7 mouse cellular contexts compared by ENCODE assay signal in the genomic region with DNA sequence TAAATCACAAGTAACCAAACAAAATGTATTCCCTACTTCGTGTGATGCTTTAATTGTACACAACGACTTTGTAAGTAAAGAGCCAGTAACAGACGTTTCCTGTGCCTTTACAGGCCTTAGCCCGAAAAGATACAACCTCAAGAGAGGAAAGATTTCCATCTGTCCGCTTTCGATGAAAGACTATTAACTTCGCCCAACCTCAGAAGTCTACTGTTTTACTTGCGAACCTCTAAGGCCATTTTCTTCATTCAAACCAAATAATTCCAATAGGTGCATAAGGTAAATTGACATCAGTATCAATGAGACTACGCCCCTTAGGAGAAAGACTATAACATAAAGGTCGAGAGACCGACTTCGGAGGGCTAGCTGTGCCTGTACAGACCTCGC. TPM values are rescaled to one million over a fixed set of nuclear protein-coding genes. Genes with fewer than 3 reads are reported as not detected.
A peak's percentile ranks its signal among the peaks of the same experiment; 100 is the strongest.
DNase-seq lines count a peak whose midpoint lies in the region; ATAC-seq and TF ChIP-seq lines count a peak whose summit lies in the region.

No protein-coding gene starts in this region.

- H3K27ac ChIP-seq in neural tube, embryonic 11.5 days (ENCODE audit: low read depth, low read length), result peak overlapping the region; percentile 97
- H3K27ac ChIP-seq in embryonic facial prominence, embryonic 14.5 days (replicated peaks; ENCODE audit: low read depth, low read length), result peak overlapping the region; percentile 93
- H3K27ac ChIP-seq in intestine, postnatal 0 days (ENCODE audit: low read depth, low read length), result peak overlapping the region; percentile 87; the same call in 1 of the 2 replicates
- 0 out of 2 replicates have a peak overlapping the region, but pooled peaks have one; percentile 72 for H3K27ac ChIP-seq in olfactory bulb, adult 2 months (ENCODE audit: insufficient read depth, low read depth, low read length)

- no peak for TF ChIP-seq CTCF in intestine, postnatal 0 days (IDR thresholded peaks at IDR 0.05; ENCODE audit: low read depth)
- TF ChIP-seq CTCF in olfactory bulb, adult 2 months (IDR thresholded peaks at IDR 0.05; ENCODE audit: insufficient read depth, low read depth, low read length), result no peak

- TF ChIP-seq POLR2A in olfactory bulb, adult 2 months (IDR thresholded peaks at IDR 0.05; ENCODE audit: insufficient read depth, low read depth, low read length), result no peak

- ATAC-seq in neural tube, embryonic 11.5 days (ENCODE audit: insufficient read depth, low FRiP score, low TSS enrichment), result no peak
- ATAC-seq in embryonic facial prominence, embryonic 14.5 days (ENCODE audit: low read depth), result no peak
- no peak for ATAC-seq in intestine, postnatal 0 days

- no peaks in the 10 kb centered on the region for H3K27me3 ChIP-seq in neural tube, embryonic 11.5 days (ENCODE audit: control insufficient read depth, insufficient read depth, low read length)
- H3K27me3 ChIP-seq in embryonic facial prominence, embryonic 14.5 days (replicated peaks; ENCODE audit: control insufficient read depth, insufficient read depth, low read length), result no peaks in the 10 kb centered on the region
- no peaks in the 10 kb centered on the region for H3K27me3 ChIP-seq in intestine, postnatal 0 days (replicated peaks; ENCODE audit: control insufficient read depth, insufficient read depth, low read length)

- peak overlapping the region; percentile 88 for H3K4me3 ChIP-seq in neural tube, embryonic 11.5 days (ENCODE audit: low read depth, low read length)
- peak overlapping the region; percentile 99 for H3K4me3 ChIP-seq in embryonic facial prominence, embryonic 14.5 days (ENCODE audit: low read depth, low read length)
- peak overlapping the region; percentile 92 for H3K4me3 ChIP-seq in intestine, postnatal 0 days (ENCODE audit: low read depth, low read length)
- peak overlapping the region; percentile 71 for H3K4me3 ChIP-seq in olfactory bulb, adult 2 months (ENCODE audit: insufficient read depth, low read depth, low read length)

- H3K9me3 ChIP-seq in neural tube, embryonic 11.5 days (ENCODE audit: control insufficient read depth, low read length), result no peaks in the 10 kb centered on the region
- no peaks in the 10 kb centered on the region for H3K9me3 ChIP-seq in embryonic facial prominence, embryonic 14.5 days (ENCODE audit: control insufficient read depth, low read length)
- H3K9me3 ChIP-seq in intestine, postnatal 0 days (ENCODE audit: control insufficient read depth), result no peaks in the 10 kb centered on the region

- peaks cover 22% of the 10 kb centered on the region for H3K4me1 ChIP-seq in neural tube, embryonic 11.5 days (ENCODE audit: control insufficient read depth, insufficient read depth, low read length)
- H3K4me1 ChIP-seq in embryonic facial prominence, embryonic 14.5 days (ENCODE audit: control insufficient read depth, insufficient read depth, low read length), result peaks cover 23% of the 10 kb centered on the region
- H3K4me1 ChIP-seq in intestine, postnatal 0 days (replicated peaks; ENCODE audit: control insufficient read depth, insufficient read depth, low read length), result no peaks in the 10 kb centered on the region
- peaks cover 11% of the 10 kb centered on the region; the same call in 1 of the 2 replicates for H3K4me1 ChIP-seq in olfactory bulb, adult 2 months (ENCODE audit: control insufficient read depth, insufficient read depth, low read length)

- H3K36me3 ChIP-seq in neural tube, embryonic 11.5 days (ENCODE audit: control insufficient read depth, insufficient read depth, low read length), result peaks cover 10% of the 10 kb centered on the region
- H3K36me3 ChIP-seq in embryonic facial prominence, embryonic 14.5 days (ENCODE audit: control insufficient read depth, insufficient read depth, low read length), result peaks cover 17% of the 10 kb centered on the region
- H3K36me3 ChIP-seq in intestine, postnatal 0 days (ENCODE audit: control insufficient read depth, insufficient read depth), result peaks cover 13% of the 10 kb centered on the region

- 6% methylated on average over 13 of the region's 13 CpGs for WGBS in neural tube, embryonic 11.5 days
- 3% methylated on average over 13 of the region's 13 CpGs for WGBS in embryonic facial prominence, embryonic 14.5 days
- WGBS in intestine, postnatal 0 days, result 1% methylated on average over 13 of the region's 13 CpGs
- 2% methylated on average over 13 of the region's 13 CpGs for WGBS in olfactory bulb, adult 2 months

- DNase-seq in neural tube, embryonic 11.5 days (ENCODE audit: low spot score), result no peak
- DNase-seq in neural tube, embryonic 10.5 days (ENCODE audit: extremely low spot score, low spot score), result no peak
- no peak for DNase-seq in embryonic facial prominence, embryonic 14.5 days (ENCODE audit: low spot score)
- no peak for DNase-seq in urinary bladder, postnatal 4 days (ENCODE audit: low spot score in 2 of 2)
- DNase-seq in right cerebral cortex, postnatal 36 days (ENCODE audit: low spot score in 2 of 2), result no peak

- peak overlapping the region; percentile 71 for H3K4me2 ChIP-seq in neural tube, embryonic 11.5 days (ENCODE audit: low read depth)
- H3K4me2 ChIP-seq in embryonic facial prominence, embryonic 14.5 days (ENCODE audit: low read depth, low read length), result peak overlapping the region; percentile 65
- peak overlapping the region; percentile 87 for H3K4me2 ChIP-seq in intestine, postnatal 0 days (replicated peaks; ENCODE audit: low read depth)

- H3K9ac ChIP-seq in neural tube, embryonic 11.5 days (ENCODE audit: low read length), result peak overlapping the region; percentile 86
- H3K9ac ChIP-seq in embryonic facial prominence, embryonic 14.5 days (ENCODE audit: low read depth, low read length), result peak overlapping the region; percentile 94
- H3K9ac ChIP-seq in intestine, postnatal 0 days (ENCODE audit: low read depth, low read length), result peak overlapping the region; percentile 81

RNA-seq across cellular contexts. Expression of a gene that starts 0.7 kb away (rescaled TPM):
- 194 and 220 TPM in 2 replicates for polyA plus RNA-seq in neural tube, embryonic 11.5 days (2014; fragmentation: Nextera tagmentation; extraction: Ambion mirVana)
- 63.0 and 79.7 TPM in 2 replicates for polyA plus RNA-seq in embryonic facial prominence, embryonic 14.5 days (2014; fragmentation: Nextera tagmentation; extraction: Ambion mirVana)
- polyA plus RNA-seq in intestine, postnatal 0 days (2015; fragmentation: Nextera tagmentation; extraction: Ambion mirVana), result 23.2 and 24.4 TPM in 2 replicates
- polyA plus RNA-seq in olfactory bulb, adult 2 months (2012; ENCODE audit: insufficient read depth, insufficient read length, low replicate concordance, missing spikeins), result not detected in 2 replicates
